Mouse (Mus musculus) testis, postnatal 14 days (tissue): ENCODE data around the gene Rnf149.
A peak's percentile ranks its signal among the peaks of the same experiment; 100 is the strongest.

Experiments
- DNase-seq: peaks from one replicate; pipeline ENCODE4 v3.0.0; 2021; ENCODE audit warnings: low spot score

Rnf149 gene

GRCm38 (mm10) chr1:39528319-39528718 lies 48.9 kb downstream of the Rnf149 start:
- DNase-seq: no peak

DNA sequence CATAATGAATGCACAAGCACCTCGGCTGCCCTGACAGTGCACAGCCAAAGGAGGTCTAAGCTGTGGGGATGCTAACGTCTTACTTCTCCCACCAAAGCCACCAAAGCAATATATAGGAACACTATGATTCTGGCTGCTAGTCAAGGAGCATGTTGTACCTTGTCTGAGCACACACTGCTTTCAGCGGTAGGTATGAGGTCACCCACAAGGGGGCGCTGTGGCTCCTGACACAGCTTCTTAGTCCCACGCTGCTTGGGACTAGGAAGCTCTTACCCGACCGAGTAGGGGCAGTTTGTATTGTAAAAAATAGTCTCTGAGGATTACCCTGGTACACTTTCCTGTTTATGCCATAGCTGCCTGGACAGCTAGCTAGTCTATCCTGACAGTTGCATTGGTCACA lies 49.8 kb downstream of the Rnf149 start:
- peak; percentile 68 for DNase-seq

DNA sequence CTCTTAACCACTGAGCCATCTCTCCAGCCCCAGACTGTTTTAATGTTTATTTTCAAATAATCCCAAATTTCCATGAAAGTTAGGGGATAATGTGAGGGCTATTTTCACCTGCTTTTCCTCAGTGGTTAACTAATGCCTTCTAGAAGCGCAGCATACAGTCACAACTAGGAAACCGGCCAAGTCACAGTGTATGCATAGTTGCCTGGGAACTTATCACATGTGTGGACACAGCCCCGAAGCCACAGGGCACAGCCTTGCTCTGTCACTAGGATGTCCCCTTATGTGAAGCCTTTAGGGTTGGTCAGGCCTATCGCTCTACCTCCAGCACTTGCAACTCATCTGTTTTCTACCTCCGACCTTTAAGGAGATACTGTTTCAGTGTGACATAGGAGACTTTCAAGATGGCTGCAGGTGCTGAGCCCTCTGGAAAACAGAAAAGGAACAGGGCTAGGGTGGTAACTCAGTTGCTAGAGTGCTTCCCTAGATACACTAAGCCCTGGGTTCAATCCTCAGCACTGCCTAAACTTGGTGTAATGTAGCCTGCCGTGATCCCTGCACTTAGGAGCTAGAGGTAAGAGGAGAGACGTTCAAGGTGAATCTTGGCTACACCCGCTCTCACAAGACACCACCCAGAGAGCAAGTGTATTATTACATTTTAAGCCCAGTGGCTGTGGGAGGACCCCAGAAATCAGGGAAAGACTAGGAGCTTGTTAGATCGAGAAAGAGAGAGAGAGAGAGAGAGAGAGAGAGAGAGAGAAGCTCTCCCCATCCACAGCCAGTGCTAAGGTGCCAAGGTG lies 50.6 kb downstream of the Rnf149 start:
- no peak for DNase-seq

DNA sequence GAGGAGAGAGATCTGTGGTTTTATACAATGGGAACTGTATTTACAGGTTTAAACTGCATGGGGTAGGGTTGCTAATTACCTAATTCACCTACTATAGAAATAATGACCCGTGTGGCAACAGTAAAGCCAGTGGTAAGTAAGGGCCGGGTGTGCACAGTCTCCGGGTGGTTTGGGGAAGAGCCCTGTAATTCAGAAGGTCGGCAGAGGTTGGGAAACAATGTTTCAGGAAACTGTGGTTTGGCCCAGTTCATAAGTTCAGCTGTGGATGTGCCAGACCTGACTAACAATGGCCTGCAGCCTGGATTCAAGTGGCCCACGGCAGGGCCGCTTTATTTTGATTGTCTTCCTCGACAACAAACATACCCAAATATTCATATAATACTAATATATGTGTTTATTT lies 51.4 kb downstream of the Rnf149 start:
- no peak for DNase-seq

- no peak for DNase-seq
Observed at GRCm38 (mm10) chr1:39522519-39522918, 54.7 kb downstream of the Rnf149 start.

- no peak for DNase-seq
Observed at GRCm38 (mm10) chr1:39521326-39521725, 55.9 kb downstream of the Rnf149 start.

- no peak for DNase-seq
Observed at GRCm38 (mm10) chr1:39515303-39515991, 61.8 kb downstream of the Rnf149 start.

- DNase-seq: no peak
Observed at GRCm38 (mm10) chr1:39512183-39512582, 65.0 kb downstream of the Rnf149 start.

- DNase-seq: no peak
Observed at GRCm38 (mm10) chr1:39511775-39512174, 65.4 kb downstream of the Rnf149 start.

DNA sequence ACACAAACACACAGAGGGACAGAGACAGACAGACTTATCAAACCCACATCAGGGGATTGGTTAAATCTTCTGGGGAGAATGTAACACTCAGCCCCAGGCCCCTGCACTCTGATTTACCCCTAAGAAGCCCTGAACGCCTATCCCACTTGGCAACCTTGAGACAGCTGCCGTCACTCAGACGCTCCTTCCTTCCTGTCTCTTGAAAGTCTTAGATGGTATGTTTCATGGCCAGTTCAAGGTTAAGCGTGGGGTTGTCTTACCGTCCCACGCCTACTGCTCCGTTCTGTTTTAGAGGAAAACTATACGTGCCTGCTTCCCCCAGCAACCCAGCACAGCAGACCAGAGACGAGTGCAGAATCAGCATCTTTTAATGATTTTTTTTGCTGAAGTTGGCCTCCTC lies 71.6 kb downstream of the Rnf149 start:
- no peak for DNase-seq

DNA sequence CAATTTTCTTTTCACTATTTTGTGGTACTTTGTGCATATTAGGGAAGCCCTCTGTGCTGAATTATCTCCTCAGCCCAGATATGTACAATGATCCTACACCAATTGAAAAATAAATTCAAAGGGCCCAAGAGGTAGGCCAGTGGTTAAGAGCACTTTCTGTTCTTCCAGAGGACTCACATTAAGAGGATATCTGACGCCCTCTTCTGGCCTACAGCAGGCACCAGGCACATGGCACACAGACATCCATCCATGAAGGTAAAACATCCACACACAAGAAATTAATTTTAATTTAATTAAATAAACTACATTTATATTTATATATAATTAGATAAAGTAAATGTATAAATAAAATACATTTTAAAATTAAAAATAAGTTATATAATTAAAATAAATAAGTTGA lies 72.9 kb downstream of the Rnf149 start:
- DNase-seq: no peak

DNA sequence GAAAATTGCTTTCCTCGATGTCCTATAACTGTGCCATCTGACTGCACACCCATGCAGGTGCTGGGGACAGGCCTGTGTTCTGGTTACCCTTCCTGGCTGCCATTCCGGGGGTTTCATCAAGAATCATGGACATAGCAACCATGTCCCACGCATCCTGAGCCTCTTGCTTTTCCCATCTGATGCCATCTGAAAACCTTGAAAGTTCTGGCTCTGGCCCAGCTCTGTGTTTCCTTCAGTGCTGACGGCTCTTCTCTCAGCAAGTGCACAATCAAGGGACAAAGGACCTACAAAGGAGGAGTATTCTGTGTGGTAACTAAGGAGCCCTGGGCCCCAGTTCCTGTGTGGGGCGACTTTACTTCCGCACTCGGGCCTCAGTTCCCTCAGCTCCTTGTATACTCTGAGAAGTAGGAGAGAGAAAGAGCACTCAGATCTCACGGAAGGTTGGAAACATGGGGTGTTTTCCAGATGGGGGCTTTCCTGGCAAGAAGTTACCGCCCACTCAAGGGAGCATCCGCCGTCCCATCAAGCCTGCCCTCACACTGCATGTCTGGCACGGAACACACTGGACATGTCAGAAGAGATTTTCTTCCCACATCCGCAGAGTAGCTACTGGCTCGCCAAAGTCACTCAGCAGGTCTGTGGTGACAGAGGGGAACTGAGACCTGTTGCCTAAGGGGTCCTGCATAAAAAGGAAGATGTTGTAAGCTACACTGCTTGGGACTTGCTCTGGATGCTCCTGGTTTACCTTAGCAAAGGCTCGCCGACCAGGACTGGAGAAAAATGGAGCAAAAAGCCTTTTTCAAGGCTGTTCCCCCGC lies 74.2 kb downstream of the Rnf149 start:
- no peak for DNase-seq
